Mouse (Mus musculus) midbrain, postnatal 0 days (tissue): ENCODE measurements around the gene Map2k7. TPM values are rescaled to one million over a fixed set of nuclear protein-coding genes. Genes with fewer than 3 reads are reported as not detected.
A peak's percentile ranks its signal among the peaks of the same experiment; 100 is the strongest.

Source experiments
- ATAC-seq: fragments of 200-750 bp; cut with Nextera tagmentation; 2 replicates; pipeline ENCODE4 v1.8.0; 2017; ENCODE audit warnings: moderate number of reproducible peaks, mild to moderate bottlenecking, moderate TSS enrichment, moderate library complexity; ENCODE audit not compliant: low FRiP score
- DNase-seq: peaks from one replicate; pipeline ENCODE4 v3.0.0-alpha.2; 2015; ENCODE audit warnings: low spot score
- H3K27ac ChIP-seq: fragments of 300-500 bp; sonication (generic); 2 replicates; pipeline ENCODE4 v1.5.1; 2014; ENCODE audit warnings: low read depth, mild to moderate bottlenecking, low read length, mixed read lengths
- H3K27me3 ChIP-seq: fragments of 300-500 bp; sonication (generic); 2 replicates; pipeline ENCODE4 v1.6.1; 2014; ENCODE audit warnings: low read length, control low read depth, mixed read lengths; ENCODE audit not compliant: insufficient read depth
- H3K36me3 ChIP-seq: fragments of 300-500 bp; sonication (generic); 2 replicates; pipeline ENCODE4 v1.6.1; 2014; ENCODE audit warnings: low read length, control low read depth, mixed read lengths; ENCODE audit not compliant: insufficient read depth
- H3K4me1 ChIP-seq: fragments of 300-500 bp; sonication (generic); 2 replicates; pipeline ENCODE4 v1.6.1; 2014; ENCODE audit warnings: mild to moderate bottlenecking, control low read depth, antibody characterized with exemption, low read length, mixed read lengths; ENCODE audit not compliant: insufficient read depth
- H3K4me2 ChIP-seq: fragments of 300-500 bp; sonication (generic); 2 replicates; pipeline ENCODE4 v1.6.1; 2014; ENCODE audit warnings: low read depth, mild to moderate bottlenecking, low read length, mixed read lengths; ENCODE audit not compliant: poor library complexity, severe bottlenecking
- H3K4me3 ChIP-seq: fragments of 300-500 bp; sonication (generic); 2 replicates; pipeline ENCODE4 v1.5.1; 2014; ENCODE audit warnings: low read depth, mild to moderate bottlenecking, low read length, moderate library complexity
- H3K9ac ChIP-seq: fragments of 300-500 bp; sonication (generic); replicated peaks from 2 replicates; pipeline ENCODE4 v1.6.1; 2014; ENCODE audit warnings: mild to moderate bottlenecking, low read length, moderate library complexity, mixed read lengths; ENCODE audit not compliant: poor library complexity, severe bottlenecking
- H3K9me3 ChIP-seq: fragments of 300-500 bp; sonication (generic); 2 replicates; pipeline ENCODE4 v1.6.1; 2016; ENCODE audit warnings: low read length, control low read depth
- CTCF ChIP-seq: IDR thresholded peaks from 2 replicates; pipeline ENCODE4 v1.5.1; 2016; ENCODE audit warnings: antibody characterized with exemption, mild to moderate bottlenecking
- WGBS: fragments of 180-500 bp; shearing (Covaris S2); extraction: QIAGEN DNeasy Blood & Tissue Kit; methylation state at CpG from one replicate; pipeline ENCODE4 v1.1.7; 2014; 5-methylcytosine and 5-hydroxymethylcytosine counted together
- polyA plus RNA-seq: library from polyadenylated mRNA; unstranded; fragments of >200 nt; fragmentation: Nextera tagmentation; extraction: Ambion mirVana; gene quantifications from 2 replicates; pipeline ENCODE4 v1.2.1, GENCODE M21; 2015
- total RNA-seq: library from RNA; depleted of rRNA; stranded (reverse); fragments of >200 nt; gene quantifications from 2 replicates; pipeline ENCODE4 v1.2.3, GENCODE M21; 2014

Gene Map2k7
- total and polyA plus RNA-seq, 2 experiments from 2014 or later, result 29.4 to 32.8 TPM

- Histone ChIP-seq H3K27me3 (no peaks in the 10 kb centered on the region), H3K4me1 (peaks cover 10% of the 10 kb centered on the region; the same call in 1 of the 2 replicates), H3K36me3 (no peaks in the 10 kb centered on the region), H3K27ac (no peak overlapping the region), H3K4me3 (no peak overlapping the region), H3K4me2 (no peak overlapping the region), H3K9me3 (no peaks in the 10 kb centered on the region), H3K9ac (no peak overlapping the region)
- no peak for TF ChIP-seq CTCF
- WGBS, result 99% methylated on average over 3 of the region's 3 CpGs
- no peak for ATAC-seq
- DNase-seq, result no peak
These were observed 18.9 kb upstream of the Map2k7 start for GRCm38 (mm10) chr8:4219617-4220016.

GRCm38 (mm10) chr8:4222059-4222458 lies 16.5 kb upstream of the Map2k7 start:
- H3K36me3 ChIP-seq, result no peaks in the 10 kb centered on the region
- ATAC-seq, result no peak
- H3K27me3 ChIP-seq, result peaks cover 7% of the 10 kb centered on the region
- no peak overlapping the region for H3K9ac ChIP-seq
- no peaks in the 10 kb centered on the region for H3K9me3 ChIP-seq
- H3K4me1 ChIP-seq, result no peaks in the 10 kb centered on the region
- H3K4me2 ChIP-seq, result no peak overlapping the region
- DNase-seq, result no peak
- H3K4me3 ChIP-seq, result no peak overlapping the region
- TF ChIP-seq CTCF, result no peak
- no peak overlapping the region for H3K27ac ChIP-seq

GRCm38 (mm10) chr8:4226323-4226722 lies 12.2 kb upstream of the Map2k7 start:
- H3K9ac ChIP-seq, result no peak overlapping the region
- no peak overlapping the region for H3K4me3 ChIP-seq
- peaks cover 7% of the 10 kb centered on the region for H3K27me3 ChIP-seq
- H3K27ac ChIP-seq, result no peak overlapping the region
- no peaks in the 10 kb centered on the region for H3K4me1 ChIP-seq
- no peak for DNase-seq
- 23% methylated on average over 4 of the region's 4 CpGs for WGBS
- no peak for TF ChIP-seq CTCF
- H3K4me2 ChIP-seq, result peak overlapping the region; percentile 9; the same call in 1 of the 2 replicates
- no peaks in the 10 kb centered on the region for H3K36me3 ChIP-seq
- no peak for ATAC-seq
- no peaks in the 10 kb centered on the region for H3K9me3 ChIP-seq

GRCm38 (mm10) chr8:4226739-4227347 lies 11.7 kb upstream of the Map2k7 start, which contains the start of gene Lrrc8e:
Lrrc8e (plus strand) TSS chr8:4226827.
- Histone ChIP-seq H3K36me3 (no peaks in the 10 kb centered on the region), H3K4me3 (no peak within 1 kb of the TSS), H3K4me2 (peak within 1 kb of the TSS; percentile 9), H3K4me1 (no peaks in the 10 kb centered on the region), H3K27me3 (peaks cover 7% of the 10 kb centered on the region), H3K9ac (no peak within 1 kb of the TSS), H3K9me3 (no peaks in the 10 kb centered on the region), H3K27ac (no peak within 1 kb of the TSS)
- ATAC-seq (peak; percentile 38; the same call in 1 of the 2 replicates), DNase-seq (no peak)
- no peak for TF ChIP-seq CTCF
- 5% methylated on average over 30 of the region's 33 CpGs for WGBS

- H3K9me3 ChIP-seq, result no peaks in the 10 kb centered on the region
- peaks cover 7% of the 10 kb centered on the region for H3K27me3 ChIP-seq
- no peak overlapping the region for H3K27ac ChIP-seq
- no peak overlapping the region for H3K4me2 ChIP-seq
- no peaks in the 10 kb centered on the region for H3K36me3 ChIP-seq
- no peak for DNase-seq
- 94% methylated on average over 4 of the region's 4 CpGs for WGBS
- no peak overlapping the region for H3K9ac ChIP-seq
- no peak overlapping the region for H3K4me3 ChIP-seq
- ATAC-seq, result no peak
- TF ChIP-seq CTCF, result no peak
- H3K4me1 ChIP-seq, result no peaks in the 10 kb centered on the region
These were observed 10.6 kb upstream of the Map2k7 start for GRCm38 (mm10) chr8:4227919-4228318.

GRCm38 (mm10) chr8:4229784-4230183 lies 8.8 kb upstream of the Map2k7 start:
- Histone ChIP-seq H3K4me3 (no peak overlapping the region), H3K4me2 (no peak overlapping the region), H3K27ac (no peak overlapping the region), H3K36me3 (no peaks in the 10 kb centered on the region), H3K9me3 (no peaks in the 10 kb centered on the region), H3K9ac (no peak overlapping the region), H3K4me1 (no peaks in the 10 kb centered on the region), H3K27me3 (peaks cover 7% of the 10 kb centered on the region)
- WGBS, result 57% methylated on average over 5 of the region's 5 CpGs
- DNase-seq, result no peak
- no peak for TF ChIP-seq CTCF
- no peak for ATAC-seq
